Mouse (Mus musculus) MEL (cell line): Measurements from ENCODE around the gene Dapk2.

Experiments used
- CTCF ChIP-seq, 3 experiments: IDR thresholded peaks in 2 of 3; conservative IDR thresholded peaks in 1 of 3; 2 replicates each; pipeline ENCODE4 v1.5.1; 2011 to 2012; ENCODE audit warnings: low read length in 3 of 3, low read depth in 2 of 3, mild to moderate bottlenecking in 2 of 3, improper control_type of control experiment in 1 of 3, inconsistent platforms in 1 of 3, mixed read lengths in 1 of 3, moderate library complexity in 1 of 3; ENCODE audit not compliant: control insufficient read depth in 1 of 3, insufficient read depth in 1 of 3, poor library complexity in 1 of 3, severe bottlenecking in 1 of 3
- EP300 ChIP-seq, 2 experiments: IDR thresholded peaks; 2 replicates each; pipeline ENCODE4 v1.6.1; 2011; ENCODE audit warnings: improper control_type of control experiment in 2 of 2, low read length in 2 of 2, low read depth in 1 of 2, mild to moderate bottlenecking in 1 of 2
- GABPA ChIP-seq: IDR thresholded peaks from 2 replicates; pipeline ENCODE4 v1.6.1; 2012; ENCODE audit warnings: low read depth, mild to moderate bottlenecking, inconsistent platforms, low read length, improper control_type of control experiment, moderate library complexity
- GATA1 ChIP-seq: IDR thresholded peaks from 2 replicates; pipeline ENCODE4 v1.6.1; 2011; ENCODE audit warnings: low read depth, low read length, improper control_type of control experiment
- KAT2A ChIP-seq: conservative IDR thresholded peaks from 2 replicates; pipeline ENCODE4 v1.6.1; 2012; ENCODE audit warnings: low read depth, low read length, improper control_type of control experiment, inconsistent platforms
- MAX ChIP-seq: IDR thresholded peaks from 2 replicates; pipeline ENCODE4 v1.6.1; 2011; ENCODE audit warnings: low read length, improper control_type of control experiment
- MAZ ChIP-seq: IDR thresholded peaks from 2 replicates; pipeline ENCODE4 v1.6.1; 2012; ENCODE audit warnings: low read depth, mild to moderate bottlenecking, inconsistent platforms, low read length, improper control_type of control experiment
- MXI1 ChIP-seq: IDR thresholded peaks from 2 replicates; pipeline ENCODE4 v1.6.1; 2011; ENCODE audit warnings: mild to moderate bottlenecking, low read depth, low read length, improper control_type of control experiment
- POLR2A ChIP-seq, 2 experiments: IDR thresholded peaks; 2 replicates each; pipeline ENCODE4 v1.6.1; 2011 to 2012; ENCODE audit warnings: low read length in 2 of 2, mild to moderate bottlenecking in 2 of 2, control low read depth in 1 of 2, improper control_type of control experiment in 1 of 2, low read depth in 1 of 2, moderate library complexity in 1 of 2; ENCODE audit not compliant: control insufficient read depth in 1 of 2, insufficient read depth in 1 of 2, poor library complexity in 1 of 2
- TAL1 ChIP-seq: IDR thresholded peaks from 2 replicates; pipeline ENCODE4 v1.6.1; 2012; ENCODE audit warnings: mild to moderate bottlenecking, inconsistent platforms, low read length, moderate library complexity, mixed read lengths
- TCF12 ChIP-seq: IDR thresholded peaks from 2 replicates; pipeline ENCODE4 v1.6.1; 2014; ENCODE audit warnings: low read depth, mild to moderate bottlenecking, inconsistent platforms, low read length, improper control_type of control experiment, moderate library complexity
- UBTF ChIP-seq: IDR thresholded peaks from 2 replicates; pipeline ENCODE4 v1.6.1; 2012; ENCODE audit warnings: low read depth, mild to moderate bottlenecking, inconsistent platforms, low read length, improper control_type of control experiment, moderate library complexity, borderline replicate concordance; ENCODE audit not compliant: insufficient read depth
- ZNF384 ChIP-seq: IDR thresholded peaks from 2 replicates; pipeline ENCODE4 v1.6.1; 2012; ENCODE audit warnings: low read depth, mild to moderate bottlenecking, inconsistent platforms, low read length, improper control_type of control experiment

DNA sequence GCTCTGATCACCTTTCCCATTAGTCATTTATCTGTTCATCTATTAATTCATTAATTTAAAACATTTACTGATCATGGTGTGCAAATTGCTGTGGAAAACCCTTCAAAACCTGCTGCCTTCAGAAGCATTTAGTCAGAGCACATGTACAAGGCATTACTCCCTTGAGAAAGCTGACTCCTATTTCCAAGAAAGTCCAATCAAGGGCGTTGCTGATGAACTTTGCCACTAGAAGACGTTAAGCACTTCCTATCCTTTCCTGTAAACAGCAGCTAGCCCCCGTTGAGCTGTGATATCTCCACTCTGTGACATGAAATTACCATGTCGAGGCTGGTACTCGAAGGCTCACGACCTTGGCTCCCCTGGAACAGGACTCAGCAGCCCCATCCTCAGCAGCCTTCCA, 43.6 kb downstream of the Dapk2 start:
- TF ChIP-seq POLR2A (IDR thresholded peaks at IDR 0.05; ENCODE audit: control insufficient read depth in 1 of 2, insufficient read depth in 1 of 2, low read depth in 1 of 2, low read length in 2 of 2, poor library complexity in 1 of 2), result no peak
- TF ChIP-seq CTCF (IDR thresholded peaks at IDR 0.05 in 2 of 3, conservative IDR thresholded peaks at IDR 0.05 in 1 of 3; ENCODE audit: control insufficient read depth in 1 of 3, insufficient read depth in 1 of 3, low read depth in 2 of 3, low read length in 3 of 3, poor library complexity in 1 of 3, severe bottlenecking in 1 of 3), result no peak
- no peak for TF ChIP-seq EP300 (IDR thresholded peaks at IDR 0.05; ENCODE audit: low read depth in 1 of 2, low read length in 2 of 2)
- no peak for TF ChIP-seq TAL1
- no peak for TF ChIP-seq MAX
- TF ChIP-seq MXI1, result no peak
- TF ChIP-seq KAT2A, result no peak
- TF ChIP-seq UBTF, result no peak
- TF ChIP-seq GABPA, result no peak
- TF ChIP-seq MAZ, result no peak
- no peak for TF ChIP-seq ZNF384
- no peak for TF ChIP-seq TCF12
- TF ChIP-seq GATA1, result no peak
